Comparison of ENCODE assay signal across 14 mouse cellular contexts in genomic region chr3:79248208-79248607, GRCm38 (mm10). TPM values are rescaled to one million over a fixed set of nuclear protein-coding genes. Genes with fewer than 3 reads are reported as not detected.
A peak's percentile ranks its signal among the peaks of the same experiment; 100 is the strongest.
DNase-seq lines count a peak whose midpoint lies in the region; ATAC-seq lines count a peak whose summit lies in the region.
"Had no signal": no experiment of that assay in that cellular context is flagged by ENCODE, and none has a peak within 500 bp of the region (broad histone marks: within the 10 kb centered on the region; RNA-seq: fewer than 3 reads in every experiment).

No protein-coding gene starts in this region.

- H3K27ac ChIP-seq in heart, embryonic 16.5 days (ENCODE audit: low read length) = peak overlapping the region; percentile 44
- peak overlapping the region; percentile 9 for H3K27ac ChIP-seq in brown adipose tissue, adult 24 weeks (replicated peaks; ENCODE audit: low read depth, low read length)
- H3K27ac ChIP-seq in hindbrain, embryonic 14.5 days = no peak overlapping the region
- H3K27ac ChIP-seq: embryonic facial prominence, embryonic 15.5 days; hindbrain, embryonic 10.5 days; liver, embryonic 15.5 days; neural tube, embryonic 12.5 days had no signal

- H3K27me3 ChIP-seq in heart, embryonic 16.5 days (ENCODE audit: control insufficient read depth, insufficient read depth, low read length) = no peaks in the 10 kb centered on the region
- H3K27me3 ChIP-seq in hindbrain, embryonic 14.5 days (ENCODE audit: control insufficient read depth, insufficient read depth, low read length) = no peaks in the 10 kb centered on the region
- H3K27me3 ChIP-seq: embryonic facial prominence, embryonic 15.5 days; liver, embryonic 15.5 days; neural tube, embryonic 12.5 days had no signal

- H3K9me3 ChIP-seq in heart, embryonic 16.5 days (replicated peaks; ENCODE audit: control insufficient read depth, low read length) = peaks cover 4% of the 10 kb centered on the region; the same call in 1 of the 2 replicates
- H3K9me3 ChIP-seq in hindbrain, embryonic 14.5 days (ENCODE audit: control insufficient read depth, low read length) = no peaks in the 10 kb centered on the region
- H3K9me3 ChIP-seq: embryonic facial prominence, embryonic 15.5 days; liver, embryonic 15.5 days had no signal

- H3K4me2 ChIP-seq in heart, embryonic 16.5 days (ENCODE audit: low read depth, low read length) = no peak overlapping the region
- H3K4me2 ChIP-seq in hindbrain, embryonic 14.5 days (replicated peaks) = no peak overlapping the region
- H3K4me2 ChIP-seq: embryonic facial prominence, embryonic 15.5 days; liver, embryonic 15.5 days; neural tube, embryonic 12.5 days had no signal

- DNase-seq in heart, adult 9 months (ENCODE audit: low spot score in 2 of 2) = no peak
- peak; percentile 62 for DNase-seq in naive thymus-derived CD4-positive, alpha-beta T cell, adult 2 months (ENCODE audit: low read depth)
- DNase-seq in adrenal gland, adult 18-20 months (ENCODE audit: low spot score in 2 of 2) = no peak
- no peak for DNase-seq in hindbrain, embryonic 14.5 days (ENCODE audit: low spot score)
- DNase-seq: cerebellum, postnatal 14 days; left cerebral cortex, postnatal 4 days; right cerebral cortex, adult 18-20 months had no signal

- peaks cover 43% of the 10 kb centered on the region for H3K4me1 ChIP-seq in heart, embryonic 16.5 days (ENCODE audit: control insufficient read depth, insufficient read depth, low read length)
- H3K4me1 ChIP-seq in brown adipose tissue, adult 24 weeks (ENCODE audit: control insufficient read depth, insufficient read depth, insufficient read length, low read length) = peaks cover 39% of the 10 kb centered on the region
- H3K4me1 ChIP-seq in hindbrain, embryonic 14.5 days (replicated peaks; ENCODE audit: control insufficient read depth, insufficient read depth, low read length) = peaks cover 6% of the 10 kb centered on the region; the same call in 1 of the 2 replicates
- H3K4me1 ChIP-seq: neural tube, embryonic 12.5 days had no signal

- peaks cover 2% of the 10 kb centered on the region; the same call in 1 of the 2 replicates for H3K36me3 ChIP-seq in heart, embryonic 16.5 days (ENCODE audit: control insufficient read depth, insufficient read depth)
- no peaks in the 10 kb centered on the region for H3K36me3 ChIP-seq in hindbrain, embryonic 14.5 days (replicated peaks; ENCODE audit: control insufficient read depth, insufficient read depth)
- H3K36me3 ChIP-seq: embryonic facial prominence, embryonic 15.5 days; liver, embryonic 15.5 days; neural tube, embryonic 12.5 days had no signal

- no peak overlapping the region for H3K9ac ChIP-seq in heart, embryonic 16.5 days (ENCODE audit: low read length)
- H3K9ac ChIP-seq in hindbrain, embryonic 14.5 days = no peak overlapping the region
- H3K9ac ChIP-seq: embryonic facial prominence, embryonic 15.5 days; liver, embryonic 15.5 days; neural tube, embryonic 12.5 days had no signal

- no peak; the same call in 1 of the 2 replicates for ATAC-seq in heart, embryonic 16.5 days (replicated peaks; ENCODE audit: extremely low read depth, insufficient read depth, low FRiP score)
- ATAC-seq in CD4-positive, CD25-positive, alpha-beta regulatory T cell, adult 4 months = peak; percentile 58
- ATAC-seq in hindbrain, embryonic 14.5 days (ENCODE audit: low FRiP score) = no peak

- no peak overlapping the region for H3K4me3 ChIP-seq in heart, embryonic 16.5 days (ENCODE audit: low read length)
- no peak overlapping the region for H3K4me3 ChIP-seq in brown adipose tissue, adult 24 weeks (ENCODE audit: insufficient read depth, low read depth, low read length)
- no peak overlapping the region for H3K4me3 ChIP-seq in hindbrain, embryonic 14.5 days (replicated peaks; ENCODE audit: low read length)
- H3K4me3 ChIP-seq: embryonic facial prominence, embryonic 15.5 days; hindbrain, embryonic 10.5 days; liver, embryonic 15.5 days; neural tube, embryonic 12.5 days had no signal

- 45% methylated on average over 11 of the region's 11 CpGs for WGBS in heart, embryonic 16.5 days
- WGBS in hindbrain, embryonic 14.5 days = 87% methylated on average over 11 of the region's 11 CpGs

RNA-seq across cellular contexts. Expression of gene Rapgef2, which starts 38.1 kb away (rescaled TPM):
- 4.9 and 5.4 TPM in 2 replicates for polyA plus RNA-seq in heart, embryonic 16.5 days (2015; fragmentation: Nextera tagmentation; extraction: Ambion mirVana)
- 1 to 10 TPM; 3.1 to 5.6 TPM for polyA plus RNA-seq in CD4-positive, CD25-positive, alpha-beta regulatory T cell, adult 4 months (2017; shearing (Covaris generic))
- 6.6 and 8.9 TPM in 2 replicates for polyA plus RNA-seq in brown adipose tissue, adult 24 weeks (2012; ENCODE audit: insufficient read depth, insufficient read length, missing spikeins)
- total RNA-seq in adrenal gland, adult 18-20 months (2021) = 10 to 100 TPM; 21.9 to 22.5 TPM
- polyA plus RNA-seq in hindbrain, embryonic 14.5 days (2014; fragmentation: Nextera tagmentation; extraction: Ambion mirVana) = 13.9 and 16.1 TPM in 2 replicates
